Mouse (Mus musculus) kidney, adult 18-20 months (tissue): Measurements from ENCODE around the gene Epb41l3.

Source experiments
- DNase-seq: peaks from one replicate; pipeline ENCODE4 v3.0.0; 2021

The Epb41l3 gene

DNA sequence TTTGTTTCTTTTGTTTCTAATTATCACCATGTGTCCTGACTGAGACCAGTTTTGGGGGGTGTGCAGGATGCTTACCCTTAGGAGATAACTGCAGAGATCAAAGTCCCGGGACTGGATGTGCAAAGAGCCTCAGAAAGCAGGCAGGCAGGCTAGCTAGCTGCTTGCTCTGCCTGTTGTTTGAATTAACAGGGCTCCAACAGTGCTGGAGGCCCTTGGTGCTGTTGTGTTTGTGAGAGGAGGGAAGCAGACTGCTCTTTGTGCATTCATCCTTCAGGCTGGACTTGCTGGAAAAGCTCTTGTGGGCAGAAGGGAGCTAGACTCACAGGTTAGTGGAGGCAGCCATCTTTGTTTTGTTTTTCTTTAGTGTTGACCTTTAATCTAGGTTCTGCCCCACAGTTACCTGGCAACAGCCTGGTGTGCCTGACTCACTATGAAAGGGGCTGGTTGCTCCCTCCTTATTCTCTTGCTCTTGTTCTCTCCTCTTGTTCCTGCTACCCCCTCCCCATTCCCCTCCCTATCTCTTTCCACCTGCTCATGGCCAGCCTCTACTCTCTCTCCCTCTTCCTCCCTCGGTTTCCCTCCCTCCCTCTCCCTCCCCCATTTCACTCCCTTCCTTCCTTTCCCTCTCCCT, 117.5 kb downstream of the Epb41l3 start:
- DNase-seq, result no peak

- no peak for DNase-seq
Measured at GRCm38 (mm10) chr17:69194599-69194998, 119.1 kb downstream of the Epb41l3 start.

DNA sequence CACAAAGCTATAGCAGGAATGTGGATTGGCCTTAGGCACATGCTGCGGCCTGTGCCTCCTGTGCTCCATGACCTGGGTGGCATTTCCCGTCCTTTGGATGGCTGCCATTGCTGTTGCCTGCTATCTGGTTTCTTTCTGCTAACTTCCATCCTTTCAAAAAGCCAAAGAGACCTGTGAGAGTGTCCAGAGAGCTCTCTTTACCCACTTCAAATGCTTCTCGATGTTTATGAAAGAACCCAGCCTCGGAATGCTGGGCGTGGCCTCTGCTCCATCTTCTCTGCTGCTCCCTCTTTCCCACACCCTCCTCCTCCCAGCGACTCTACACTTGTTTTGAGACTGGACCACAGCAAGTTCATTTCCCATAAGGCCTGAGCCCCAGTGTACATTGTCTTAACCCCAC, 120.3 kb downstream of the Epb41l3 start:
- DNase-seq, result no peak

GRCm38 (mm10) chr17:69196656-69197055, 121.2 kb downstream of the Epb41l3 start:
- DNase-seq, result no peak

DNA sequence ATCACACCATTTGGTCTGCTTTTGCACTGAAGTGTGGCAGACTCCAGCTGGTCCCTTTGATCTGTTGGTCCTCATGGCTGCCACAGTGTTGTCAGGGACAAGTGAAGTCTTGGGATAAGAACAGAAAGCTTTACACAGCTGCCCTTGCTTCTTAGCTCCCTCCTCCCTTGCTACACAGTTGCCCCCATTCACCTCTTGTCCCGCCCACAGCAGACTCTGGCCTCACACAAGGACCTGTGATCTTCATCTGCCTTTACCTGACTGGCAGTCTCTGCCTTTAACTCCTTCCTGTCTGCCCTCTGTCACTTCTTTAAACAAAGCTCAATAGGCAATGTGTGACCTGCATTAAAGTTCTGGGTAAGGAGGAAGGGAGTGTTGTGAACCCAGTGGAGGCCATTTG, 123.3 kb downstream of the Epb41l3 start:
- no peak for DNase-seq

GRCm38 (mm10) chr17:69199827-69200226, 124.3 kb downstream of the Epb41l3 start:
- no peak for DNase-seq

- no peak for DNase-seq
Measured at GRCm38 (mm10) chr17:69200936-69201335, 125.5 kb downstream of the Epb41l3 start.

DNA sequence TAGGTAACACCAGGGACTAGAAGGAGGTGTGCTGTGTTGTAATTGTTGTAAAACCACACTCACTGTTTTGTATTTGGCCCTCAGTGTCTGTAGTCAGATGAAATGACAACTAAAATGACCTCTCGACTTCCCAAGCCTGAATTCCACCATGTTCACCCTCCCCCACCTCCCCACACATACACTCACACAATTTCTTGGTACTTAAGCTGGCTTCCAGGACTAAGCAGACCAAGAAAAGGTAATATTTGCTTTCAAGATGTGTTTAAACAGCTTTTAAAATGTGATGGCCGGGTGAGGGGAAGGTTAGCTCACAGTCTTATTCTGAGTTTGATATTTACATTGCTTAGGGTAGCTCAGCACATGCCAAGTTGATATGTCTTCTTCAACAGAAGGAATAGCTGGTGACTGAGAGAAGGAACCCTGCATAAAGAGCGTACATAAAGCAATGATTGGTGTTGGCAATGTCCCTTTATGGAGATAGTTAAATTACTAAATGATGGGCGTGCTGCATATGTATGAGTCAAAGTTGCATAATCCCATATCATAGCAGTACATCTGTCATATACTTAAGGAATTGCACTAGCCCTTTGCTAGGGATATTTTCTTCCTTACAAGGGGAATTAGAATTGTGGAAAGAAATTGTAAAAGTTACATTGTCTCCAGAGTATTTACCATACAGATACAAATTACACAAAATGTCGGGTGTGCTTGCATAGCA, 130.0 kb downstream of the Epb41l3 start:
- no peak for DNase-seq

DNA sequence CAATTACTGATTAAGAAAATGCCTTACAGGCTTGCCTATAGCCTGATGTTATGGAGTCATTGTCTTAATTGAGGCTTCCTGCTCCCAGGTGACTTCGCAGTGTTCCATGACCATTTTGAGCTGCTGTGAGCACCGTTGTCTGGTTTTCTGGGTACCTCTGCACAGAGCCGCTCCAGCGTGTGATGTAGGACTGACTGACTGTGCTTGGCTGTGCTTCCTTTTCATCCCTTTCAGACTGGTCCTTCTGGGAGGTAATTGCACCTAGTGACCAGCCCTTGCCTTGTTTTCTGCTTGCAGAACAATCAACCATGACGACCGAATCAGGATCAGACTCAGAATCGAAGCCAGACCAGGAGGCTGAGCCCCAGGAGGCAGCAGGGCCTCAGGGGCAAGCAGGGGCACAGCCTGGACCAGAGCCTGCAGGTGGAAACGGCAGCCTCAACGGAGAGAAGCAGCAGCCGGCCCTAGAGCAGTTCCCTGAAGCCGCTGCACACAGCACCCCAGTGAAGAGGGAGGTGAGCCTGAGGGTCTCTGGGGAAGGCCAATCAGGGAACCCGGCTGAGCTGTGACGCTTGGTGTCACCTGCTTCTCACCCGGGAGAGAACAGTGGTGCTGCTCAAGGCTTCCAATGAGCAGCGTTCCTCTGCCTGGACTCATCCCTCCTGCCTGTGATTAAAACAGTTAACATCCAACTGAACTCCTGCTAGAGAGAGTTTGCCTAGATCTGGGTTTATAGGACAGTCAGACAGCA, 132.3 kb downstream of the Epb41l3 start:
- no peak for DNase-seq

- DNase-seq, result no peak
Measured at GRCm38 (mm10) chr17:69211065-69211464, 135.6 kb downstream of the Epb41l3 start.

DNA sequence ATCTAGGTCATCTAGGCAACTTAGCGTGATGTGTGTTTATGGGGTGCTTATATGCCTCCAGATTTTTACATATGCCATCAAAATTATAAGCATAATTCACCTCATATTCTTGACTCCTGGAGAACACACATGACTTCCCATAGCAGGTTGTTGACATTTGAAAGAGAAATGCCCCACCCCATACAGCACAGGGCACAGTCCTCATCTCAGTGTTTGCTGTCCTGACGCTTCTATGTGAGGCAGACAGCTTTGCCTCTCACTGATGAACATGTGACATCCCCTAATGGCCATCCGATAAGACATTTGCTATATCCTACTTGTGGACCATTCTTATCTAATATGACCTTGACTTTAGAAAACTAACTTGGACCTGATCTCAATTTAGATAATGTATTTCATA, 140.6 kb downstream of the Epb41l3 start:
- DNase-seq, result no peak

DNA sequence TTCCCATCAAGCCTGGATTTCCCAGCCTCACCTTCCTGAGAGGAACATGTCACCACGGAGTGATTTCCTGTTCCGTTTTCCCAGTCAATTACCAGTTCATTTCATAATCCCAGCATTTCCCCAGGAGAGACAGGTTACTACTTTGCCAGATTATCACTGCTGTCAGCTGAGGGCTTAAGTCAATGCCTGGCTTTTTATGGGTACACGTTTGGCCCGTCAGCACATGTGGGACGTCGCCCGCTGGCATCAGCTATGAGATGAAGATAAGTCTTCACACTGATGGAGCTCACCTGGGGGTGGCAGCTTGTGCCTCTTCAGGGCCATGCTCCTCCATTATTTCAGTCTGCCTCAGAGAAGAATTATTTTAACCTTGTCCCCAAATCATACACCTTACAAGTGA, 145.4 kb downstream of the Epb41l3 start:
- DNase-seq, result no peak

DNA sequence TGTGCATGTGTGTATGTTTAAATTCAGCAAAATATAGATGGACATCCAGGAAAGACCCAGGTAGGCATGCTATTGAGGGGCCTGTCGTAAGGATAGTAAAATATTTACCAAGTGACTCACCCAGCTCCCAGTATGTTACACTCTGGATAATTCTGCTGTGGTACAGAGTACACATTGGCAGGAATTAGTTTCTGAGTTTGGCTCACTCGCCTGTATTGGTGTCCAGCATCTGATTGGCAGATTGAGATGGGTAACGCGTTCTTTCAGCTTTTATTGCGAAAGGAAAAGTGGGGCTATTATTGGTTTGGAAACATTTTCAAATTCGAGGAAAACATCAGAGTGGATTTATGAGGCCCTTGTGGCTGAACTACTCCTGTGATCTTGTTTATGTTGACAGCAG, 145.9 kb downstream of the Epb41l3 start:
- DNase-seq, result no peak

DNA sequence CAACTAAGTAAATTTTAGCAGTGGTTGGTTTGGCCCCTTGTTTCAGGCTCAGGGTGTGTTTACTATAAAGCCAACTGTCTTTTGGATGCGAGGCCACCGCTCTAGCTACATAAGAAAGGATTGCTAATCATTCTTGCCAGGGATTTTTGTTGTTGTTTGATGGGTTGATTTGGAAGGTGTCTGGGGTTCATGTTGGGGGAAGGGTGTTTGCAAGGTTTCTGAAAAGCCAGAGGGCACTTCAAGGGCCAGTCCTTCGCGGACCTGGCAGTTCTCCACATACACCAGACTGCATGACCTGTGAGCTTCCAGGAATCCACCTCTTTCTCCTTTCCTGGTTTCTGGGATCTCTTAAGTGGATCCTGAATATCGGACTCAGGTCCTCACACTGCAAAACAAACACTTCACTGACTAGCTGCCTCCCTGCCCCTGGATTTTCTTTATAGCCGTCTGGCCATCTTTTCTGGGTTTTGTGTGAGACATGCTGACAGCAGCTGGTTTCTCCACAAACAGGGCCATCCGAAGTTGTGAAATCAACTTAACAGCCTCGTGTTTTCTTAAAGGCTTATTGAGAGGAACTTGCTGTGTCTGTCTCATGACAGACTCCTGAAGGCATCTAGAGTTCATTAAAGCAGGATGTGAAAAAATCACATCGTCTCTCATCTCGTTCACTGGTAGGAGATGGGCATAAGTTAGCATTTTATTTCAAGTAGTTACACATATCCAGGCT, 146.6 kb downstream of the Epb41l3 start:
- no peak for DNase-seq

GRCm38 (mm10) chr17:69225996-69226395, 150.5 kb downstream of the Epb41l3 start:
- DNase-seq, result no peak

GRCm38 (mm10) chr17:69227426-69228014, 152.0 kb downstream of the Epb41l3 start:
- DNase-seq, result no peak

DNA sequence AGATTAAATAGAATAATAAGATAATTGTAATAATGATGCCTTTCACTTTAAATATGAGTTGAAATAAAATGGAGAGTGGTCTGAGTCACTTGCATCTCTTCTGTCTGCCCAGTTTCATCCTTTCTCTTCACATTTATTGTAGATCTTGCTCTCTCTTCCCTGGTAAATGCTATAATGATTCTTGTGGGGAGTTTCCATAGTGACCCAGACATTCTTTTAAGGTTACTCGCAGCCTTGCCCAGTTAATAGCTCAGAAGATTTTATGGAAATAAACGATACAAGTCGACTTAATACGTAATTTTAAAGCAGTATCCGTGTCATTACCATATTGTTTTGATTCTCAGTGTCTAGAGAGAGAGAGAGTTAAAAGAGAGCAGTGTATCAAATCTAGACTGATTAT, 154.0 kb downstream of the Epb41l3 start:
- DNase-seq, result no peak

- DNase-seq, result no peak
Measured at GRCm38 (mm10) chr17:69230131-69230621, 154.7 kb downstream of the Epb41l3 start.

GRCm38 (mm10) chr17:69231360-69231759, 155.9 kb downstream of the Epb41l3 start:
- DNase-seq, result no peak

DNA sequence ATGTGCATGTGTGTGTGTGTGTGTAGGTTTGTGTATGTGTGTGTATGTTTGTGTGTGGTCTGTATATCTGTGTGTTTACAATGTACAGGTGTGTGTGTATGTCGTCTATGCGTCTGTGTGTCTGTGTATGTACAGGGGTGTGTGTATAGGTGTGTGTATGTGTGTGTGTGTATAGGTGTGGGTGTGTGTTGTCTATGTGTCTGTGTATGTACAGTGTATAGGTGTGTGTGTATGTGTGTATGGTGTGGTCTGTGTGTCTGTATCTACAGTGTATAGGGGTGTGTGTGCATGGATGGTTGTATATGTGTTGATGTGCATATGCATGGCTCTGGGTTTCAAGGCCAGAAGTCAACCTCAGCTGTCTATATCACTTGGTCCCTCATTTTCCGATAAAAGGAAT, 161.7 kb downstream of the Epb41l3 start:
- no peak for DNase-seq

DNA sequence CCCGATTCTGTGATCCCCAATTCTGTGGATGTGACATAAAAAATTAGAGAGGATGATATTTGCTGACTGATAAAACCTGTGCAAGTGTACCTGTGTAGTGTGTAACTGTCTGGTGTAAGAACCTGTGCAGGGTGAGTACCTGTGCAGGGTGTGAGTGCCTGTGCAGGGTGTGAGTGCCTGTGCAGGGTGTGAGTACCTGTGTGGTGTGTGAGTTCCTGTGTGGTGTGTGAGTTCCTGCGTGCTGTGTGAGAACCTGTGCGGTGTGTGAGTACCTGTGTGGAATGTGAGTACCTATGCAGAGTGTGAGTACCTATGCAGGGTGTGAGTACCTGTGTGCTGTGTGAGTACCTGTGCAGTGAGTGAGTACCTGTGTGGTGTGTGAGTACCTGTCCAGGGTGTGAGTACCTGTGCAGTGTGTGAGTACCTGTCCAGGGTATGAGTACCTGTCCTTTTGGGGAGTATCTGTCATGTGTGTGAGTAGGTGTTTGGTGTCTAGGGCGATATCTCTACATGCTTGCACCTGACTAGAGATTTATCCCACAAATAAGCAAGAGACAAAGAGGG, 163.4 kb downstream of the Epb41l3 start:
- DNase-seq, result no peak

- DNase-seq, result no peak
Measured at GRCm38 (mm10) chr17:69239423-69239822, 163.9 kb downstream of the Epb41l3 start.
